Mouse (Mus musculus): ENCODE measurements around the gene Sync.

Gene Sync

GRCm38 (mm10) chr4:129357613-129358163 lies 70.3 kb downstream of the Sync start:
- no peak for TF ChIP-seq GATA4 (IDR thresholded peaks at IDR 0.05; ENCODE audit: insufficient replicate concordance, low read length)

Measured in liver, adult (tissue).